Mouse (Mus musculus) megakaryocyte progenitor cell, adult 5-6 weeks (primary cell): Measurements from ENCODE around the gene Ucn. TPM values are rescaled to one million over a fixed set of nuclear protein-coding genes. Genes with fewer than 3 reads are reported as not detected.

Source experiments
- ATAC-seq: replicated peaks from 2 replicates; pipeline ENCODE4 v1.8.0; 2016; ENCODE audit warnings: mild to moderate bottlenecking, moderate TSS enrichment, inconsistent platforms; ENCODE audit not compliant: poor library complexity
- total RNA-seq, 2 experiments: library from RNA; stranded (forward) in 1 of 2; stranded (reverse) in 1 of 2; fragments of 157-497, 149-512 nt in 1 of 2; fragments of 200-1000 nt in 1 of 2; gene quantifications; 2 replicates each; pipeline versions ENCODE4 v1.2.3 to v1.2.4; 2015 to 2017

The Ucn gene
- total RNA-seq, 2 experiments from 2014 or later, result not detected

DNA sequence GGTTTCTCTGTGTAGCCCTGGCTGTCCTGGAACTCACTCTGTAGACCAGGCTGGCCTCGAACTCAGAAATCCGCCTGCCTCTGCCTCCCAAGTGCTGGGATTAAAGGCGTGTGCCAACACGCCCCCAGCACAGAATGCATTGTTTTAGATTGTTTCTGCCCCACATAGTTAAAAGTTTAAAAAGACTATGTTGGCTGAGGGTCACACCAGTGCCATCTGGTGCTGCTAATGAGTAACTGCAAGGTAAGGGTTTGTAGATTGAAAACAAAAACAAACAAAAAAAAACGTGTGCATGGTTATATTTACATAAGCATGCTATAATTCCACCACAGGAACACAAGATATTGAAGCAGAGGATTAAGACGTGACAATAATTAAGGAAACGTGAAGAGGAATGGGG, 27.8 kb downstream of the Ucn start:
- peak; percentile 55; the same call in 1 of the 2 replicates for ATAC-seq

DNA sequence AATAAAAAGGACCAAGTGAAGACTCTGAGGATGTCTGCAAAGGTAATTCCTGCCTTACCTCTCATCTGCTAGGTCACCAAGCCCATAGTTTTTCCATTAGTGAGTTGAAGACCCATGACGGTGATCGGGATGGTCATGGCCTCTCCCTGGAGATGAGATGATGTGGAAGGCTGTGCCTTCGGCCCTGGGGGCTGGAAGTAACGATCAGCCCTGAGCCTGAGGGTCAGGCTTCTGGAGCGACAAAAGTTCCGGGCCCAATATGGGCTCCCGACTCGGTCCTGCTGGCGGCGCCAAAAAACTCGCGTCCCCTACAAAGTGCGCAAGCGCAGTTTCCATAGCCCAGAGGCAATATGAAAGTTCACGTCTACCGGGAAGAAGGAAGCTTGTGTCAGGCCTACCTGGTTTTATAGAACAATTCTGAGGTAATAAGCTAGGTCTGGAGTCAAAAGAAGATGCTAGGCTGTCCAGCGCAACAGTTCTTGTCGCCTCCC, 30.6 kb downstream of the Ucn start, which contains the start of gene Slc30a3:
TSS of gene Slc30a3 (minus strand) at position 238 of the 491 bp plus-strand sequence.
- ATAC-seq, result no peak

- peak; percentile 34; the same call in 1 of the 2 replicates for ATAC-seq
These were observed 32.8 kb downstream of the Ucn start, which contains the start of gene Dnajc5g for GRCm38 (mm10) chr5:31105814-31106335. Gene Dnajc5g (plus strand): TSS chr5:31106285.

DNA sequence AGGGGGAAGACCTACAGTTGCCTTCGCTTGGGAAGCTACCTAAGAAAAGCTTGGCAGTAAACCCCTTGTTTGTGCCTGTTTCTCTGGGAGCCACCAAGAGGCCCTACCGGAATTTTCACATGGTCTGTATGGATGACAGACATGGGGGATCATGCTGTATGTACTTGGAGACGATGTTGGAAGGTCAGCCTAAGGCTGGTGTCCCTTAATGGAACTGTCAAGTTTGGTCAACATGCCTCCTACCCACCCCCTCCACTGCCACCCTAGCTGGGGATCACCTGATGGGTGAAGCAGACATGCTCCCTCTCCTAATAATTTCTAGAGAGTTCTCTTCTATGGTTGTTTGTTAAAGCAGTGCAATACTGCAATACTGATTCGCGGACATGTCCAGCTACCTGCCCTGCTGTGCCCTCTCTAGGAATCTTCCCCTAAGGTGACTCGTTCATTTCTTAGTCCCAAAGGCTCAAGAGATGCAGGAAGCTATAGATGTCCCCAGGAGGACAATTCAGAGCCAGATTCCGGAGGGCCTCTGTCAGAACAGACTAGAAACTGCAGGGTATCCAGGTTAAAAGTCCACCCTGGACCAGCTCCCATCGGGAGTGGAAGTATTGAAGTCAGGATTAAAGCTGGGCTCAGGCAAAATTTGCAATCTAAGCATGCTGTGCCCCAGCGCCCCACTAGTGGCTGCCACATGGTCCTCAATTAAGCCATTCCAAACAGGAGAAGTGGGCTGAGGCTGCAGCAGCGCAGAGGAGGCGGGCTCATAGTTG, 42.7 kb downstream of the Ucn start:
- ATAC-seq, result no peak

DNA sequence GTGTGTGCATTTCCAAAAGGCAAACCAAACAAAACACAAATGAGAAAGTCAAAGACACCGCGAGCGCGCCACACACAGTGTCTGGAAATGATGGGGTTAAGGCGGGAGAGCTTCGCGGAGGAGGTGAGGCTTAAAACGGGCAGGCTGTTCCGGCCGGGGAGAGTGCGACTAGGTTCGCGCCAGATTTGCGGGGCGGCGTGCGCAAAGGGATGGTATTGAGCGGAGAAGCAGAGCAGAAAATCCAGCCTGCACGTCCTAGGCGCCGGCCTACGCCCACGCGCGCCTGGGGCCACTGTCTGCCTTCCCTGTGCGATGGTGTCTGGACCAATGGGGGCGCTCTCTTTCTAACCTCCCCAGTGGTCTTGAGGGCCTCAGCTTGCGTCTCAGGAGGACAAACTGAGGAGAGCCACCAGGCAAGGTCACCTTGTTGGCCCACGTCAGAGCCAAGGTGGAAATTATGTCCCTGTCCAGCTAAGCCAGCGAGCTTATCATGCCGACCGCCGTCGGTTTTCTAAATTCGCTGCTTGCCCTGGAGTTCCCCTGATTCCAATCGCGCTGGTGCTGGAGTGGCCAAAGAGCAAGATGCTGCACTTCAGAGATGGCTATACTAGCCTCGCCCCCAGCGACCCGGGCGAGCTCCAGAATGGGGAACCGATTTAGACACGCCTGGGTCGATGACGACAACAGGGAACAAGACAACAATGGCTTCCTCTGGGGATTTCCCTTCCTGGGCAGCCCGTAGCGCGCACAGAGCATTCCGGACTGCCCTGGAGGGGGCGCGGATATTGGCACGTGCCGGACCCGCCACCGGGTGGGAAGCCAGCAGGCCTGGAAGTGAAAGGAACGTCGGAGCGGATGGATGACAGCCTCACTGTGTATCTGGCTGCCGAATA, 43.6 kb downstream of the Ucn start:
- peak; percentile 89 for ATAC-seq

GRCm38 (mm10) chr5:31094100-31094798, 44.4 kb downstream of the Ucn start:
- no peak for ATAC-seq

DNA sequence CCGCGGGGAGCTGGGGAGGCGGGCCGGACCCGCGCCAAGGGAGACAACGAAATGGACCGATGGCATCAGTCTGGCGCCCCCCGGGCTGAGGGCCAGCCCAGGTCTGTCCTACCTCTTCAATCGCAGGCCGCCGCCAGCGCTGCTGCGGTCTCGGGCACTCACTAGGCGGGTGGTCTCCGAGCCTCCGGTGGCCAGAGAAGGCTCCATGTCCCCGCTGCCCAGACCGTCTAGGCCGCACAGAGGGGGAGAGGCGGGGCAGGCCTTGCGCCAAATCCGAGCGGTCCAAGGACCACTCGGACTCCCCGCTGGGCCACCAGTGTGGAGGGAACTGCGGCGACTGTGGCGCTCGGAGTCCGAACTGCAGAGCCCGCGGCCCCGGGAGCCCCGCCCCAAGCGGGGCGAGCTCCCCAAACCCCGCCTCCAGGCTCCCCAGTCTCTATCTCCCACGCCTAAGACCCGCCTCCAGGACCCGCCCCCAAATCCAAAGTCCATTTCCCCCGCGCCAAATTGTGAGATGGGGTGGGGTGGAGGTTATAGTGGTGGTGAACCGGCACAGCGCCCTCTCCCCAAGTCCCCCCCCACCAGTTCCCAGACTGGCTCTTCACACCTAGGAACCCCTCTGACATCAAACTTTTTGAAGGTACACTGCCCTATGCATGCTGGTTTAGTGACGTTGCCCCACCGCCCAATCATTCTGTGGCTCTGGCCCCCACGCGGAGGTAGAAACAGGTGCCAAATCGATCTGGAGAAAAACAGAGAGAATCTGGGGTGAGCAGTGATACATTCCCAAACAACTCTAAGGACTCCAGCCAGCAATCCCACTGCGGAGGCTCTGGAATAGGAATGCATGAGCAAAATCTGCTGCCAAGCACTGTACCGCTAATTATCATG, 45.2 kb downstream of the Ucn start:
- no peak for ATAC-seq

DNA sequence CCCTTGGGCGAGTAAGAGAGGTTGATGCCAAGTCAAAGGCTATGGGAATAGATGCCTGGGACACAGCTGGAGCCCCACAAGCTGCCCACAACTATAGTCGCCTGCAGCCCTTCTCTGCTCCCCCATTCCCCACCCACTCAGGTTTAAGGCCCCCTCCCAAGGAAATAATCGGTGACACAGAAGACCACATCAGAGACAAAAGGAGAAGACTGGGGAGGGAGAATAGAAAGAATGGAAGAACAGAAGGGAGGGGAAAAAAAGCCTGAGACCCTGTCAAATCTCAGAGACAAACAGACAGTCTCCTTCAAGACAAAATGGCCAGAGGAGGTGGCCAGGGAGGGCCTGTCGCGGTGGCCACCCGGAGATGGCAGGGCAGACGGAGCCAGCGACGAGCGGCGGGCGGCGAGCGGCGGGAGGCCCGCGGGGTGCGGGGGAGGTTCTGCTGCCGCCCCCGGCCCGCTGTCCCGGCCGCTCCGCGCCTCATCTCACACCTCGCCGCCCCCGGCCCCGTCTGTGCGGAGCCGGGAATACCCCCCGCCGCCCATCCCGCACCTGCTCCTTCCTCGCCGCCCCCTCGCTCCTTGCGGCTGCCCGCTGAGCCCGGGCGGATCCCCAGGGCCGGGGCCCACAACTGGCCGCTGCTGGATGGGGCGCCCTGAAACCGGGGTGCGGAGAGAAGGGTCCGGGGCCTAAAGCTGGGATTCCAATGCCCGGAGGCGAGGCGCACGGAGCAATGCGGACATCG, 46.2 kb downstream of the Ucn start:
- no peak for ATAC-seq

Other genes starting within 250 kb of the Ucn start
- 439 and 494 TPM in 2 replicates for gene Ost4, start 231.0 kb downstream of the Ucn start, total RNA-seq (2015)
- 259 and 297 TPM in 2 replicates for gene Ost4, start 231.0 kb downstream of the Ucn start, total RNA-seq (2017)
- gene Emilin1, start 225.4 kb downstream of the Ucn start, total RNA-seq (2015), result 49.7 and 64.5 TPM in 2 replicates
- 98.6 and 99.3 TPM in 2 replicates for gene Emilin1, start 225.4 kb downstream of the Ucn start, total RNA-seq (2017)
- 74.3 and 88.2 TPM in 2 replicates for gene Khk, start 217.4 kb downstream of the Ucn start, total RNA-seq (2015)
- 62.2 and 82.9 TPM in 2 replicates for gene Khk, start 217.4 kb downstream of the Ucn start, total RNA-seq (2017)
- gene Cgref1, start 193.2 kb downstream of the Ucn start, total RNA-seq (2015), result not detected in 2 replicates
- gene Cgref1, start 193.2 kb downstream of the Ucn start, total RNA-seq (2017), result 1.7 TPM in 1 of 2 replicates, not detected in the other
- 53.5 and 54.6 TPM in 2 replicates for gene Preb, start 178.5 kb downstream of the Ucn start, total RNA-seq (2015)
- gene Preb, start 178.5 kb downstream of the Ucn start, total RNA-seq (2017), result 45.2 and 62.3 TPM in 2 replicates
- 0.02 TPM in 1 of 2 replicates, not detected in the other for gene Tcf23, start 170.2 kb downstream of the Ucn start, total RNA-seq (2015)
- not detected in 2 replicates for gene Tcf23, start 170.2 kb downstream of the Ucn start, total RNA-seq (2017)
- gene Atraid, start 90.5 kb downstream of the Ucn start, total RNA-seq (2015), result 81.4 and 113 TPM in 2 replicates
- gene Atraid, start 90.5 kb downstream of the Ucn start, total RNA-seq (2017), result 64.1 and 66.4 TPM in 2 replicates
- 3.5 and 4.8 TPM in 2 replicates for gene Slc5a6, start 89.9 kb downstream of the Ucn start, total RNA-seq (2015)
- 7.5 and 8.9 TPM in 2 replicates for gene Slc5a6, start 89.9 kb downstream of the Ucn start, total RNA-seq (2017)
- gene Cad, start 84.0 kb downstream of the Ucn start, total RNA-seq (2015), result 43.4 and 51.2 TPM in 2 replicates
- 28.6 and 28.9 TPM in 2 replicates for gene Cad, start 84.0 kb downstream of the Ucn start, total RNA-seq (2017)
- not detected in 2 replicates for gene Dnajc5g, start 32.5 kb downstream of the Ucn start, total RNA-seq (2015)
- not detected in 2 replicates for gene Dnajc5g, start 32.5 kb downstream of the Ucn start, total RNA-seq (2017)
- not detected in 2 replicates for gene Slc30a3, start 30.6 kb downstream of the Ucn start, total RNA-seq (2015)
- gene Slc30a3, start 30.6 kb downstream of the Ucn start, total RNA-seq (2017), result not detected in 2 replicates
- not detected in 2 replicates for gene Trim54, start 22.1 kb downstream of the Ucn start, total RNA-seq (2015)
- gene Trim54, start 22.1 kb downstream of the Ucn start, total RNA-seq (2017), result not detected in 2 replicates
- gene Mpv17, start 15.4 kb upstream of the Ucn start, total RNA-seq (2015), result 27.1 and 35.3 TPM in 2 replicates
- gene Mpv17, start 15.4 kb upstream of the Ucn start, total RNA-seq (2017), result 18.0 and 32.8 TPM in 2 replicates
- 0.35 and 0.59 TPM in 2 replicates for gene Gm29609, start 41.1 kb upstream of the Ucn start, total RNA-seq (2015)
- 0.10 TPM in 1 of 2 replicates, not detected in the other for gene Gm29609, start 41.1 kb upstream of the Ucn start, total RNA-seq (2017)
- gene Gtf3c2, start 41.3 kb upstream of the Ucn start, total RNA-seq (2015), result 72.1 and 83.7 TPM in 2 replicates
- 46.9 and 63.5 TPM in 2 replicates for gene Gtf3c2, start 41.3 kb upstream of the Ucn start, total RNA-seq (2017)
- gene Snx17, start 54.4 kb upstream of the Ucn start, total RNA-seq (2015), result 52.1 and 54.2 TPM in 2 replicates
- gene Snx17, start 54.4 kb upstream of the Ucn start, total RNA-seq (2017), result 31.5 and 40.7 TPM in 2 replicates
- gene Eif2b4, start 54.6 kb upstream of the Ucn start, total RNA-seq (2015), result 27.8 and 33.1 TPM in 2 replicates
- 36.7 and 41.9 TPM in 2 replicates for gene Eif2b4, start 54.6 kb upstream of the Ucn start, total RNA-seq (2017)
- 7.1 and 7.3 TPM in 2 replicates for gene Zfp513, start 63.5 kb upstream of the Ucn start, total RNA-seq (2015)
- gene Zfp513, start 63.5 kb upstream of the Ucn start, total RNA-seq (2017), result 4.3 and 4.5 TPM in 2 replicates
- 109 and 131 TPM in 2 replicates for gene Ppm1g, start 81.9 kb upstream of the Ucn start, total RNA-seq (2015)
- 168 and 213 TPM in 2 replicates for gene Ppm1g, start 81.9 kb upstream of the Ucn start, total RNA-seq (2017)
- gene Nrbp1, start 102.0 kb upstream of the Ucn start, total RNA-seq (2015), result 39.2 and 39.4 TPM in 2 replicates
- gene Nrbp1, start 102.0 kb upstream of the Ucn start, total RNA-seq (2017), result 77.5 and 98.0 TPM in 2 replicates
- gene Gm9970, start 102.4 kb upstream of the Ucn start, total RNA-seq (2015), result not detected in 2 replicates
- 0.25 TPM in 1 of 2 replicates, not detected in the other for gene Gm9970, start 102.4 kb upstream of the Ucn start, total RNA-seq (2017)
- gene Krtcap3, start 112.9 kb upstream of the Ucn start, total RNA-seq (2015), result 1.3 and 2.1 TPM in 2 replicates
- 3.4 and 4.1 TPM in 2 replicates for gene Krtcap3, start 112.9 kb upstream of the Ucn start, total RNA-seq (2017)
- 7.3 and 11.1 TPM in 2 replicates for gene Ift172, start 152.3 kb upstream of the Ucn start, total RNA-seq (2015)
- gene Ift172, start 152.3 kb upstream of the Ucn start, total RNA-seq (2017), result 20.8 and 33.0 TPM in 2 replicates
- gene Fndc4, start 157.3 kb upstream of the Ucn start, total RNA-seq (2015), result not detected in 2 replicates
- not detected in 2 replicates for gene Fndc4, start 157.3 kb upstream of the Ucn start, total RNA-seq (2017)
- gene Gckr, start 158.6 kb upstream of the Ucn start, total RNA-seq (2015), result not detected in 2 replicates
- not detected in 2 replicates for gene Gckr, start 158.6 kb upstream of the Ucn start, total RNA-seq (2017)